Comparison of ENCODE assay signal across 30 mouse cellular contexts in genomic region chr2:48469357-48469756, GRCm38 (mm10).
DNase-seq lines count a peak whose midpoint lies in the region; ATAC-seq and TF ChIP-seq lines count a peak whose summit lies in the region.
"Had no signal": no experiment of that assay in that cellular context is flagged by ENCODE, and none has a peak within 500 bp of the region (broad histone marks: within the 10 kb centered on the region; RNA-seq: fewer than 3 reads in every experiment).

No protein-coding gene starts in this region.

- TF ChIP-seq CTCF in gastrocnemius, adult 2 months (IDR thresholded peaks at IDR 0.05): no peak
- no peak for TF ChIP-seq CTCF in heart, postnatal 0 days (IDR thresholded peaks at IDR 0.05; ENCODE audit: low read depth)
- TF ChIP-seq CTCF in small intestine, adult 2 months (IDR thresholded peaks at IDR 0.05; ENCODE audit: extremely low read depth, insufficient read length, insufficient replicate concordance, low read depth, low read length): no peak

- DNase-seq in gastrocnemius, adult 2 months: no peak
- no peak for DNase-seq in gastrocnemius, adult 8-10 months (ENCODE audit: low spot score in 2 of 2)
- DNase-seq in heart, postnatal 0 days (ENCODE audit: low spot score): no peak
- DNase-seq in heart, postnatal 4 days: no peak
- no peak for DNase-seq in left cerebral cortex, adult 11 months (ENCODE audit: low spot score)
- no peak for DNase-seq in adrenal gland, postnatal 10 days
- DNase-seq: adrenal gland, adult 2 months; B cell, adult 2 months; cerebellum, adult 11 months; cerebellum, adult 9-11 months; gastrocnemius, postnatal 25 days; kidney, adult 9 months; kidney, postnatal 10 days; layer of hippocampus, postnatal 36 days; liver, embryonic 13.5 days; lung, adult 18-20 months; lung, postnatal 10 days; midbrain, embryonic 14.5 days; right cerebral cortex, postnatal 25 days; spleen, adult 18-20 months; thymus, postnatal 25 days had no signal

- ATAC-seq in heart, postnatal 0 days (ENCODE audit: insufficient read depth, low read depth): no peak
- 0 out of 2 replicates have a peak, but pooled peaks have one; percentile 29 for ATAC-seq in common myeloid progenitor, adult 5-6 weeks (replicated peaks; ENCODE audit: low read depth, poor library complexity, severe bottlenecking)
- ATAC-seq: forebrain, embryonic 13.5 days; hindbrain, postnatal 0 days; intestine, embryonic 16.5 days had no signal

- TF ChIP-seq EP300 in heart, postnatal 0 days (IDR thresholded peaks at IDR 0.05; ENCODE audit: low read depth): peak; percentile 47; the same call in 1 of the 2 replicates

- no peaks in the 10 kb centered on the region for H3K27me3 ChIP-seq in heart, postnatal 0 days (ENCODE audit: control insufficient read depth, insufficient read depth, low read length)
- no peaks in the 10 kb centered on the region for H3K27me3 ChIP-seq in small intestine, adult 2 months (ENCODE audit: control insufficient read depth, insufficient read depth, low read length)
- H3K27me3 ChIP-seq: forebrain, embryonic 13.5 days; heart, embryonic 15.5 days; hindbrain, embryonic 12.5 days; limb, embryonic 15.5 days; liver, embryonic 13.5 days had no signal

- 81% methylated on average over 4 of the region's 4 CpGs for WGBS in heart, postnatal 0 days
- WGBS in small intestine, adult 2 months: 84% methylated on average over 4 of the region's 4 CpGs

- no peak overlapping the region for H3K9ac ChIP-seq in heart, postnatal 0 days (replicated peaks; ENCODE audit: low read depth, low read length)
- H3K9ac ChIP-seq: forebrain, embryonic 13.5 days; heart, embryonic 15.5 days; hindbrain, embryonic 12.5 days; limb, embryonic 15.5 days; liver, embryonic 13.5 days had no signal

- no peaks in the 10 kb centered on the region for H3K9me3 ChIP-seq in heart, postnatal 0 days (replicated peaks; ENCODE audit: control insufficient read depth, low read length)
- H3K9me3 ChIP-seq: forebrain, embryonic 13.5 days; heart, embryonic 15.5 days; hindbrain, embryonic 12.5 days; limb, embryonic 10.5 days; limb, embryonic 15.5 days; liver, embryonic 13.5 days had no signal

- no peaks in the 10 kb centered on the region for H3K4me1 ChIP-seq in heart, postnatal 0 days (ENCODE audit: control insufficient read depth, insufficient read depth)
- no peaks in the 10 kb centered on the region for H3K4me1 ChIP-seq in small intestine, adult 2 months (ENCODE audit: control insufficient read depth, insufficient read depth, insufficient read length, low read length)
- H3K4me1 ChIP-seq: heart, embryonic 15.5 days; hindbrain, embryonic 12.5 days; liver, embryonic 13.5 days had no signal

- H3K4me3 ChIP-seq in gastrocnemius, adult 2 months: no peak overlapping the region
- no peak overlapping the region for H3K4me3 ChIP-seq in heart, postnatal 0 days (ENCODE audit: low read depth, low read length)
- H3K4me3 ChIP-seq in small intestine, adult 2 months (ENCODE audit: low read depth, low read length): no peak overlapping the region
- H3K4me3 ChIP-seq: forebrain, embryonic 13.5 days; heart, embryonic 15.5 days; hindbrain, embryonic 12.5 days; limb, embryonic 10.5 days; limb, embryonic 15.5 days; liver, embryonic 13.5 days had no signal

- no peak overlapping the region for H3K4me2 ChIP-seq in heart, postnatal 0 days (ENCODE audit: low read depth, low read length)
- H3K4me2 ChIP-seq: forebrain, embryonic 13.5 days; heart, embryonic 15.5 days; hindbrain, embryonic 12.5 days; limb, embryonic 15.5 days; liver, embryonic 13.5 days had no signal

- TF ChIP-seq POLR2A in small intestine, adult 2 months (IDR thresholded peaks at IDR 0.05; ENCODE audit: low read depth, low read length): no peak

- H3K27ac ChIP-seq in gastrocnemius, adult 2 months: peak overlapping the region; percentile 68
- peak overlapping the region; percentile 43 for H3K27ac ChIP-seq in heart, postnatal 0 days (ENCODE audit: low read depth)
- peak overlapping the region; percentile 46; the same call in 1 of the 2 replicates for H3K27ac ChIP-seq in small intestine, adult 2 months (ENCODE audit: insufficient read depth, low read depth, low read length)
- H3K27ac ChIP-seq: forebrain, embryonic 13.5 days; heart, embryonic 15.5 days; hindbrain, embryonic 12.5 days; hindbrain, postnatal 0 days; limb, embryonic 10.5 days; limb, embryonic 15.5 days; liver, embryonic 13.5 days had no signal

- intact Hi-C loops in gastrocnemius, adult 2 months (cut with DNase I): no loop called here

- no peaks in the 10 kb centered on the region for H3K36me3 ChIP-seq in heart, postnatal 0 days (replicated peaks; ENCODE audit: control insufficient read depth, insufficient read depth, low read length)
- no peaks in the 10 kb centered on the region for H3K36me3 ChIP-seq in small intestine, adult 2 months (ENCODE audit: control insufficient read depth, insufficient read depth, low read length)
- H3K36me3 ChIP-seq: heart, embryonic 15.5 days; hindbrain, embryonic 12.5 days; limb, embryonic 10.5 days; limb, embryonic 15.5 days; liver, embryonic 13.5 days had no signal
